Mouse (Mus musculus) erythroblast, embryonic 14.5 days (primary cell): ENCODE measurements around the gene Lrrc4b. TPM values are rescaled to one million over a fixed set of nuclear protein-coding genes. Genes with fewer than 3 reads are reported as not detected.
A peak's percentile ranks its signal among the peaks of the same experiment; 100 is the strongest.

Experiments
- H3K27me3 ChIP-seq: 2 replicates; pipeline ENCODE4 v1.6.1; 2012; ENCODE audit warnings: inconsistent platforms; ENCODE audit not compliant: control insufficient read depth
- H3K36me3 ChIP-seq: 2 replicates; pipeline ENCODE4 v1.6.1; 2012; ENCODE audit warnings: mild to moderate bottlenecking, inconsistent platforms; ENCODE audit not compliant: control insufficient read depth
- H3K4me1 ChIP-seq: 2 replicates; pipeline ENCODE4 v1.6.1; 2012; ENCODE audit warnings: inconsistent platforms; ENCODE audit not compliant: control insufficient read depth
- H3K4me3 ChIP-seq: replicated peaks from 2 replicates; pipeline ENCODE3; 2012; ENCODE audit warnings: moderate library complexity, mild to moderate bottlenecking, inconsistent platforms
- H3K9me3 ChIP-seq: 2 replicates; pipeline ENCODE4 v1.6.1; 2012; ENCODE audit warnings: low read length, inconsistent platforms, mixed read lengths; ENCODE audit not compliant: control insufficient read depth
- GATA1 ChIP-seq: IDR thresholded peaks from 2 replicates; pipeline ENCODE4 v1.6.1; 2012; ENCODE audit warnings: low read length, inconsistent platforms, mixed read lengths
- TAL1 ChIP-seq: IDR thresholded peaks from 3 replicates; pipeline ENCODE4 v1.6.1; 2012; ENCODE audit warnings: low read length, inconsistent platforms, mixed read lengths
- polyA plus RNA-seq: library from polyadenylated mRNA; stranded (reverse); fragments of >175 nt; gene quantifications from 2 replicates; pipeline ENCODE4 v1.2.3, GENCODE M21; 2012

Lrrc4b gene
- polyA plus RNA-seq, 1 experiment, result not detected

DNA sequence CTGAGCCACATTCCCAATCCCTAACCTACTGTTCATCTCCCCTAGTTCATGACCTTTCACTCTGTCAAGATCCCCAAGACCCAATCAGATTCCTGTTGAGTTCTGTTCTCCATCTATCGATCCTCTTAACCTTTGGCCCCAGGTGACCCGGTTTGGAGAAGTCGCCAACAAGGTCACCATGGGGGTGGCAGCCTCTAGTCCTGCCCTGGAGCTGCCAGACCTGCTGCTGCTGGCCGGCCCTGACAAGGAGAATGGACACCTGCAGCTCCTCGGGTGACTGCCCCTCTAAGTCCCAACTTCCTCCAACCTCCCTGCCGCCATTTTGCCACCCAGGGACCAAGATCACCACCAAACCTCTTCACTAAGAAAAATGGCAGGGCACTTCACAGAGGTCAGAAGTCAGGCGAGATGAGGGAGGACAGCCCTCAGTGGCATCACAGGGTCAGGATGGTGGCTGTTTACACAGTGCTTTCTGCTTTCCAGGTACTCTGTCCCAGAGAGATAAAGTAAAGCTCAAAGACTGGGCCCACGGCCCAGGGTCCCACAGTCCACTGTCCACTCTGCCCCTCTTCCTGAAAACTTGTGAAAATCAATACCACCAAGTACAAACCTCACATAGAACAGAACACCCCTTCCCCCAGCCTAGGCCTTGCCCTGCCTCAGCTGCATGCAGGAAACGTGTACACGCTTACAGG lies 68.7 kb downstream of the Lrrc4b start:
- peak overlapping the region; percentile 84 for H3K4me3 ChIP-seq
- TF ChIP-seq GATA1 (no peak), TAL1 (no peak)
- H3K4me1 ChIP-seq, result peaks cover 65% of the 10 kb centered on the region

DNA sequence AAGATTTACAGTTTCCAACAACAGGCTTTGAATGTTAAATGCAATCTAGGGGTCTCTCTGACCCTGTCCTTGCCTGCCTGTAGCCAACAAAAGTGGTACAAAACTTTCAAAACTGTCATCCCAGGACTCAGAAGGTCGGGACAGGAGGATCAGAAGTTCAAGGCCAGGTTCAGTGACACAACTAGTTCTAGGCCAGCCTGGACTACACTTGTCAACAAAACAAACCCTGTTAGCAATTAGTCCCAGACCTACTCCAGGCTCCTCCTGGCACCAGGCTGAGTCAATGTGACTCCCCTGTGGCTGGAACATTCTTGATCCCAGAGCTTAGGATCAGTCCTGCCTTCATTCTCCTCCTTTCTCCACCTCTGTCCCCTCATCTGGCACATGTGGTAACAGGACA lies 70.1 kb downstream of the Lrrc4b start:
- TF ChIP-seq GATA1 (no peak), TAL1 (no peak)
- H3K27me3 ChIP-seq, result peaks cover 28% of the 10 kb centered on the region
- peaks cover 12% of the 10 kb centered on the region for H3K36me3 ChIP-seq
- no peak overlapping the region for H3K4me3 ChIP-seq
- H3K9me3 ChIP-seq, result no peaks in the 10 kb centered on the region
- H3K4me1 ChIP-seq, result peaks cover 54% of the 10 kb centered on the region

More for the DNA sequence above, 68.7 kb downstream of the Lrrc4b start:
- Histone ChIP-seq H3K36me3 (peaks cover 26% of the 10 kb centered on the region), H3K9me3 (no peaks in the 10 kb centered on the region), H3K27me3 (peaks cover 17% of the 10 kb centered on the region)

DNA sequence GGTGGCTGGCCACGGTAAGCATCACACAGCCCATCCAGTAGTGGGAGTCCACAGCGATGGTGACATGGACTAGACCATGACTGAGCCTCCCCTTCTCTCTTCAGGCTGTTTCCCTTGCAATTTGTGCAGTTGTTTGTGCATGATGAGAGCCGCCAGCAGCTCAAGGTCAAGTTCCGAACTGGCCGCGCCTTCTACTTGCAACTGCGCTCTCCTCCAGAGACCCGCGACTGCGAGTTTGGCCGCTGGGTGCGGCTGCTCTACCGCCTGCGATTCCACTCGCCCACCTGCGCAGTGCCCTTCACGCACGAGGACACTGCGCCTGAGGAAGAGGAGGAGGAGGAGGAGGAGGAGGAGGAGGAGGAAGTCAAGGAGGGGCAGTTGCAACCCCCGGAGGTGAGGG lies 71.2 kb downstream of the Lrrc4b start:
- peaks cover 34% of the 10 kb centered on the region for H3K27me3 ChIP-seq
- peaks cover 2% of the 10 kb centered on the region for H3K36me3 ChIP-seq
- peaks cover 4% of the 10 kb centered on the region for H3K9me3 ChIP-seq
- H3K4me1 ChIP-seq, result peaks cover 44% of the 10 kb centered on the region
- no peak overlapping the region for H3K4me3 ChIP-seq
- TF ChIP-seq GATA1, result no peak
- no peak for TF ChIP-seq TAL1

DNA sequence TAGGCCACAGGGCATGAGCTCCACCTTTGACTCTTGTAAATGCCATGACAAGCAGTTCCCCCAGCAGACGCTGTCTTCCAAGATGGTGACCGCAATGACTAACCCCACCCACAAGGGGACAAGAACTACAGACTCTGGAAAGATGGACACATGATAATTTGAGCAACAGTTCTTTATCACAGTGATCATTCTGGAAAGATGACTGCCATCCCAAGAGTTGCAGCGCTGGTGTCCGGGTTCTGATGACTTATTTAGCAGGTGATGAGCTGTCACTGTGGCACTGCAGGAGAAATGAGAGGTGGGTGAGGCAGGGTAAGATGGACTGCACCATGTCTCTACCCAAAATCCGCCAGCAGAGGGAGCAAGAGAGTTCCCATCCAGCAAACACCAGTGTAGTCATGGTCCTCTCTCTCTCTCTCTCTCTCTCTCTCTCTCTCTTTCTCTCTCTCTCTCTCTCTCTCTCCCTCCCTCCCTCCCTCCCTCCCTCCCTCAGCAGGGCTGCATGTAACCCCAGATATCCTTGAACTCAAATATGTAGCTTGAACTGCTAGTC lies 72.8 kb downstream of the Lrrc4b start:
- no peak overlapping the region for H3K4me3 ChIP-seq
- peaks cover 2% of the 10 kb centered on the region; the same call in 1 of the 2 replicates for H3K36me3 ChIP-seq
- TF ChIP-seq GATA1 (no peak), TAL1 (no peak)
- H3K9me3 ChIP-seq, result peaks cover 4% of the 10 kb centered on the region
- H3K27me3 ChIP-seq, result peaks cover 35% of the 10 kb centered on the region
- peaks cover 32% of the 10 kb centered on the region for H3K4me1 ChIP-seq

DNA sequence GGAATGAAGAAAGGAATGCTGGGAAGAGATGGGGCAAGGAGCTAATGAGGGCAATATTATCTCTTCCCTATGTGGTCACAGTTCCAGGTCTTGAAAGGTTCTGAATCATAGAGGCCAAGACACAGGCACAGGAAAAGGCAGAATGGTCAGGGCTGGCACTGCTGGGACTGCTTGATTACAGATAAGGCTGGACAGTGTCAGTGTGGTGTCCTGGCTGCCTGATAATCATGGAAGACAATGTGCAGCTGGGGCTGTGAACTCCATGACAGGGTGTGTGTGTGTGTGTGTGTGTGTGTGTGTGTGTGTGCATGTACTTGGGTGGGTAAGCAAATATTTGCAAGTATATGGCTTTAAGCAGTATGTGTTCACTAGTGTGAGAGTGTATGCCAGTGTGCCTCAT lies 78.7 kb downstream of the Lrrc4b start:
- Histone ChIP-seq H3K4me1 (peaks cover 8% of the 10 kb centered on the region), H3K9me3 (peaks cover 8% of the 10 kb centered on the region), H3K27me3 (peaks cover 39% of the 10 kb centered on the region), H3K4me3 (no peak overlapping the region), H3K36me3 (no peaks in the 10 kb centered on the region)
- TF ChIP-seq GATA1 (no peak), TAL1 (no peak)

Other genes starting within 250 kb of the Lrrc4b start
- gene Klk1b24, start 240.8 kb upstream of the Lrrc4b start, polyA plus RNA-seq, result not detected in 2 replicates
- gene Klk1b3, start 230.8 kb upstream of the Lrrc4b start, polyA plus RNA-seq, result not detected in 2 replicates
- not detected in 2 replicates for gene Klk1b4, start 221.6 kb upstream of the Lrrc4b start, polyA plus RNA-seq
- gene Klk1b5, start 213.1 kb upstream of the Lrrc4b start, polyA plus RNA-seq, result not detected in 2 replicates
- not detected in 2 replicates for gene Klk1, start 203.7 kb upstream of the Lrrc4b start, polyA plus RNA-seq
- gene Gm36864, start 192.8 kb upstream of the Lrrc4b start, polyA plus RNA-seq, result not detected in 2 replicates
- gene 1700028J19Rik, start 182.3 kb upstream of the Lrrc4b start, polyA plus RNA-seq, result 0.18 TPM in 1 of 2 replicates, not detected in the other
- gene 2410002F23Rik, start 182.3 kb upstream of the Lrrc4b start, polyA plus RNA-seq, result 5.6 and 5.9 TPM in 2 replicates
- not detected in 2 replicates for gene Acp4, start 171.6 kb upstream of the Lrrc4b start, polyA plus RNA-seq
- gene Gm15517, start 167.6 kb upstream of the Lrrc4b start, polyA plus RNA-seq, result not detected in 2 replicates
- gene Clec11a, start 122.1 kb upstream of the Lrrc4b start, polyA plus RNA-seq, result 0.01 TPM in 1 of 2 replicates, not detected in the other
- gene Shank1, start 118.8 kb upstream of the Lrrc4b start, polyA plus RNA-seq, result 0.01 TPM in 2 replicates
- not detected in 2 replicates for gene Syt3, start 44.9 kb upstream of the Lrrc4b start, polyA plus RNA-seq
- 0.04 and 0.06 TPM in 2 replicates for gene 1700008O03Rik, start 43.2 kb upstream of the Lrrc4b start, polyA plus RNA-seq
- gene Aspdh, start 36.4 kb downstream of the Lrrc4b start, polyA plus RNA-seq, result 0.17 and 0.50 TPM in 2 replicates
- 1,062 and 1,188 TPM in 2 replicates for gene Josd2, start 39.0 kb downstream of the Lrrc4b start, polyA plus RNA-seq
- gene Emc10, start 67.5 kb downstream of the Lrrc4b start, polyA plus RNA-seq, result 26.0 and 30.5 TPM in 2 replicates
- 0.16 TPM in 1 of 2 replicates, not detected in the other for gene Fam71e1, start 67.6 kb downstream of the Lrrc4b start, polyA plus RNA-seq
- gene Mybpc2, start 95.6 kb downstream of the Lrrc4b start, polyA plus RNA-seq, result not detected in 2 replicates
- gene Spib, start 103.1 kb downstream of the Lrrc4b start, polyA plus RNA-seq, result 0.08 TPM in 2 replicates
- 24.0 and 25.1 TPM in 2 replicates for gene Pold1, start 119.8 kb downstream of the Lrrc4b start, polyA plus RNA-seq
- gene Nr1h2, start 124.9 kb downstream of the Lrrc4b start, polyA plus RNA-seq, result 49.7 and 62.9 TPM in 2 replicates
- gene Napsa, start 143.4 kb downstream of the Lrrc4b start, polyA plus RNA-seq, result 0.20 and 0.21 TPM in 2 replicates
- gene Kcnc3, start 161.6 kb downstream of the Lrrc4b start, polyA plus RNA-seq, result 0.01 TPM in 2 replicates
- gene Myh14, start 241.8 kb downstream of the Lrrc4b start, polyA plus RNA-seq, result under 0.01 TPM in 1 of 2 replicates, not detected in the other